Mouse (Mus musculus): ENCODE measurements around the gene Postn.

The Postn gene

GRCm38 (mm10) chr3:54420189-54420928 lies 59.5 kb downstream of the Postn start:
- no peak for DNase-seq

GRCm38 (mm10) chr3:54420983-54421382 lies 60.1 kb downstream of the Postn start:
- DNase-seq, result no peak

- no peak for DNase-seq
Observed at GRCm38 (mm10) chr3:54421666-54422065, 60.8 kb downstream of the Postn start.

- no peak for DNase-seq
Observed at GRCm38 (mm10) chr3:54424146-54424545, 63.2 kb downstream of the Postn start.

- no peak for DNase-seq
Observed at GRCm38 (mm10) chr3:54431663-54432062, 70.8 kb downstream of the Postn start.

GRCm38 (mm10) chr3:54432167-54432566 lies 71.3 kb downstream of the Postn start:
- peak; percentile 5 for DNase-seq

GRCm38 (mm10) chr3:54432605-54433004 lies 71.7 kb downstream of the Postn start:
- no peak for DNase-seq

GRCm38 (mm10) chr3:54434571-54434970 lies 73.7 kb downstream of the Postn start:
- no peak for DNase-seq

- peak; percentile 20 for DNase-seq
Observed at GRCm38 (mm10) chr3:54436373-54436964, 75.6 kb downstream of the Postn start.

Data from lung, postnatal 10 days (tissue).